Mouse (Mus musculus) myocyte (in vitro differentiated cells): ENCODE measurements around the gene Hist1h2bf.
"Not testable (repeated sequence)": the region's sequence is repeated elsewhere in the genome, so short reads cannot be mapped to it uniquely, and the experiment has no call there.

ENCODE experiments used
- E2F4 ChIP-seq: IDR thresholded peaks from one replicate; pipeline ENCODE4 v1.6.1; 2011; ENCODE audit warnings: mild to moderate bottlenecking, control low read depth, moderate library complexity; ENCODE audit not compliant: insufficient read depth
- MAX ChIP-seq: IDR thresholded peaks from one replicate; pipeline ENCODE4 v1.6.1; 2011; ENCODE audit warnings: low read depth, mild to moderate bottlenecking, control low read depth
- MYOD1 ChIP-seq, 3 experiments: IDR thresholded peaks; one replicate each; pipeline ENCODE4 v1.6.1; 2011; ENCODE audit warnings: control low read depth in 2 of 3, low read depth in 2 of 3, mild to moderate bottlenecking in 2 of 3, moderate library complexity in 1 of 3; ENCODE audit not compliant: insufficient read length in 2 of 3, control insufficient read depth in 1 of 3
- POLR2A ChIP-seq: IDR thresholded peaks from one replicate; pipeline ENCODE4 v1.6.1; 2011; ENCODE audit warnings: low read depth, mild to moderate bottlenecking, control low read depth, moderate library complexity; ENCODE audit not compliant: insufficient read length
- POLR2AphosphoS2 ChIP-seq: IDR thresholded peaks from one replicate; pipeline ENCODE4 v1.6.1; 2011; ENCODE audit warnings: low read depth, control low read depth; ENCODE audit not compliant: insufficient read length
- TCF3 ChIP-seq: IDR thresholded peaks from one replicate; pipeline ENCODE4 v1.6.1; 2011; ENCODE audit warnings: low read depth, control low read depth; ENCODE audit not compliant: insufficient read length
- USF1 ChIP-seq: IDR thresholded peaks from one replicate; pipeline ENCODE4 v1.6.1; 2011; ENCODE audit warnings: low read depth, mild to moderate bottlenecking, control low read depth, moderate library complexity

GRCm38 (mm10) chr13:23591886-23592285 is 17.9 kb upstream of the Hist1h2bf start:
- not testable (repeated sequence) for TF ChIP-seq E2F4; POLR2A; POLR2AphosphoS2; USF1; MAX; TCF3; MYOD1 (IDR thresholded peaks at IDR 0.05; ENCODE audit: control insufficient read depth in 1 of 3, insufficient read length in 2 of 3, low read depth in 2 of 3)
